ENCODE assay signal across 8 mouse cellular contexts in genomic region chr16:17796519-17796918, GRCm38 (mm10). TPM values are rescaled to one million over a fixed set of nuclear protein-coding genes. Genes with fewer than 3 reads are reported as not detected.
DNase-seq lines count a peak whose midpoint lies in the region; ATAC-seq lines count a peak whose summit lies in the region.
"Had no signal": no experiment of that assay in that cellular context is flagged by ENCODE, and none has a peak within 500 bp of the region (broad histone marks: within the 10 kb centered on the region; RNA-seq: fewer than 3 reads in every experiment).

No protein-coding gene starts in this region.

- H3K27ac ChIP-seq in lung, embryonic 16.5 days (ENCODE audit: low read length), result peak overlapping the region; percentile 97
- H3K27ac ChIP-seq in forebrain, embryonic 16.5 days (ENCODE audit: low read length), result no peak overlapping the region
- no peak overlapping the region for H3K27ac ChIP-seq in liver, embryonic 13.5 days
- H3K27ac ChIP-seq in stomach, embryonic 16.5 days (ENCODE audit: low read length), result peak overlapping the region; percentile 96

- H3K9me3 ChIP-seq in lung, embryonic 16.5 days (ENCODE audit: control insufficient read depth, low read length), result no peaks in the 10 kb centered on the region
- no peaks in the 10 kb centered on the region for H3K9me3 ChIP-seq in forebrain, embryonic 16.5 days (ENCODE audit: control insufficient read depth, low read length)
- H3K9me3 ChIP-seq in liver, embryonic 13.5 days (replicated peaks), result no peaks in the 10 kb centered on the region
- H3K9me3 ChIP-seq in stomach, embryonic 16.5 days (replicated peaks; ENCODE audit: control insufficient read depth, low read length), result no peaks in the 10 kb centered on the region

- intact Hi-C loops in left cerebral cortex, postnatal 25 days (cut with DNase I), result no loop called here

- H3K9ac ChIP-seq in lung, embryonic 16.5 days (ENCODE audit: low read length), result peak overlapping the region; percentile 94
- no peak overlapping the region for H3K9ac ChIP-seq in forebrain, embryonic 16.5 days (replicated peaks; ENCODE audit: low read depth, low read length)
- no peak overlapping the region for H3K9ac ChIP-seq in liver, embryonic 13.5 days
- peak overlapping the region; percentile 88 for H3K9ac ChIP-seq in stomach, embryonic 16.5 days (ENCODE audit: low read length)

- DNase-seq in lung, postnatal 14 days, result no peak
- no peak for DNase-seq in liver, embryonic 13.5 days
- DNase-seq in left cerebral cortex, postnatal 25 days (ENCODE audit: low spot score in 2 of 2), result no peak
- no peak for DNase-seq in layer of hippocampus, adult 11-12 months (ENCODE audit: low spot score)
- DNase-seq: thymus, adult 18-20 months had no signal

- H3K4me1 ChIP-seq in lung, embryonic 16.5 days (replicated peaks; ENCODE audit: control insufficient read depth, insufficient read depth, low read length), result peaks cover 44% of the 10 kb centered on the region
- H3K4me1 ChIP-seq in forebrain, embryonic 16.5 days (replicated peaks; ENCODE audit: control insufficient read depth, insufficient read depth, low read length), result peaks cover 19% of the 10 kb centered on the region
- H3K4me1 ChIP-seq in liver, embryonic 13.5 days (replicated peaks), result peaks cover 27% of the 10 kb centered on the region
- H3K4me1 ChIP-seq in stomach, embryonic 16.5 days (ENCODE audit: control insufficient read depth, insufficient read depth, low read length), result peaks cover 20% of the 10 kb centered on the region

- H3K36me3 ChIP-seq in lung, embryonic 16.5 days (ENCODE audit: control insufficient read depth, insufficient read depth, low read length), result peaks cover 2% of the 10 kb centered on the region
- H3K36me3 ChIP-seq in forebrain, embryonic 16.5 days (ENCODE audit: control insufficient read depth, insufficient read depth), result peaks cover 9% of the 10 kb centered on the region; the same call in 1 of the 2 replicates
- H3K36me3 ChIP-seq in liver, embryonic 13.5 days, result peaks cover 14% of the 10 kb centered on the region
- no peaks in the 10 kb centered on the region for H3K36me3 ChIP-seq in stomach, embryonic 16.5 days (ENCODE audit: control insufficient read depth, insufficient read depth, low read length)

- peak overlapping the region; percentile 85 for H3K4me2 ChIP-seq in lung, embryonic 16.5 days (ENCODE audit: low read depth, low read length)
- H3K4me2 ChIP-seq in forebrain, embryonic 16.5 days (ENCODE audit: low read length), result peak overlapping the region; percentile 82
- peak overlapping the region; percentile 63 for H3K4me2 ChIP-seq in liver, embryonic 13.5 days
- H3K4me2 ChIP-seq in stomach, embryonic 16.5 days (ENCODE audit: low read depth, low read length), result peak overlapping the region; percentile 71

- peaks cover 14% of the 10 kb centered on the region for H3K27me3 ChIP-seq in lung, embryonic 16.5 days (ENCODE audit: control insufficient read depth, insufficient read depth, low read depth, low read length)
- H3K27me3 ChIP-seq in forebrain, embryonic 16.5 days (replicated peaks; ENCODE audit: control insufficient read depth, insufficient read depth, low read length), result peaks cover 48% of the 10 kb centered on the region
- H3K27me3 ChIP-seq in liver, embryonic 13.5 days, result peaks cover 77% of the 10 kb centered on the region
- peaks cover 14% of the 10 kb centered on the region; the same call in 1 of the 2 replicates for H3K27me3 ChIP-seq in stomach, embryonic 16.5 days (ENCODE audit: control insufficient read depth, insufficient read depth, low read length)

- peak overlapping the region; percentile 76 for H3K4me3 ChIP-seq in lung, embryonic 16.5 days (ENCODE audit: low read length)
- H3K4me3 ChIP-seq in forebrain, embryonic 16.5 days (replicated peaks; ENCODE audit: low read length), result peak overlapping the region; percentile 48
- H3K4me3 ChIP-seq in liver, embryonic 13.5 days (replicated peaks), result peak overlapping the region; percentile 52
- H3K4me3 ChIP-seq in stomach, embryonic 16.5 days (replicated peaks; ENCODE audit: low read length), result peak overlapping the region; percentile 73

- ATAC-seq in lung, embryonic 16.5 days (ENCODE audit: low read depth), result no peak
- ATAC-seq in forebrain, embryonic 16.5 days, result no peak
- no peak for ATAC-seq in liver, embryonic 13.5 days (ENCODE audit: low read depth)
- no peak for ATAC-seq in stomach, embryonic 16.5 days (ENCODE audit: insufficient read depth, low FRiP score)

RNA-seq across cellular contexts. Expression of gene Scarf2, which starts 0.6 kb away (rescaled TPM):
- polyA plus RNA-seq in lung, embryonic 16.5 days (2015; fragmentation: Nextera tagmentation; extraction: Ambion mirVana), result 12.4 and 13.9 TPM in 2 replicates
- polyA plus RNA-seq in forebrain, embryonic 16.5 days (2015; fragmentation: Nextera tagmentation; extraction: Ambion mirVana), result 0.99 and 1.4 TPM in 2 replicates
- polyA plus RNA-seq in liver, embryonic 13.5 days (2015; fragmentation: Nextera tagmentation; extraction: Ambion mirVana), result 1.0 TPM in 2 replicates
- 4.8 and 7.3 TPM in 2 replicates for polyA plus RNA-seq in stomach, embryonic 16.5 days (2015; fragmentation: Nextera tagmentation; extraction: Ambion mirVana)
- 1 to 10 TPM; 2.9 to 3.2 TPM for total RNA-seq in left cerebral cortex, postnatal 25 days (2021)

RNA-seq across cellular contexts. Expression of gene B830017H08Rik, which starts 36.4 kb away (rescaled TPM):
- polyA plus RNA-seq in lung, embryonic 16.5 days (2015; fragmentation: Nextera tagmentation; extraction: Ambion mirVana), result not detected in 2 replicates
- polyA plus RNA-seq in forebrain, embryonic 16.5 days (2015; fragmentation: Nextera tagmentation; extraction: Ambion mirVana), result 0.86 and 1.5 TPM in 2 replicates
- not detected in 2 replicates for polyA plus RNA-seq in liver, embryonic 13.5 days (2015; fragmentation: Nextera tagmentation; extraction: Ambion mirVana)
- polyA plus RNA-seq in stomach, embryonic 16.5 days (2015; fragmentation: Nextera tagmentation; extraction: Ambion mirVana), result not detected in 2 replicates
- 1 to 10 TPM; 4.7 to 5.4 TPM for total RNA-seq in left cerebral cortex, postnatal 25 days (2021)

RNA-seq across cellular contexts. Expression of gene Klhl22, which starts 37.1 kb away (rescaled TPM):
- 59.0 and 62.8 TPM in 2 replicates for polyA plus RNA-seq in lung, embryonic 16.5 days (2015; fragmentation: Nextera tagmentation; extraction: Ambion mirVana)
- 76.1 and 89.5 TPM in 2 replicates for polyA plus RNA-seq in forebrain, embryonic 16.5 days (2015; fragmentation: Nextera tagmentation; extraction: Ambion mirVana)
- polyA plus RNA-seq in liver, embryonic 13.5 days (2015; fragmentation: Nextera tagmentation; extraction: Ambion mirVana), result 14.3 TPM in 2 replicates
- 56.7 and 57.7 TPM in 2 replicates for polyA plus RNA-seq in stomach, embryonic 16.5 days (2015; fragmentation: Nextera tagmentation; extraction: Ambion mirVana)
- total RNA-seq in left cerebral cortex, postnatal 25 days (2021), result 100 to 1,000 TPM in 1 of 2 experiments, 10 to 100 TPM in 1; 87.8 to 101 TPM

RNA-seq across cellular contexts. Expression of gene Car15, which starts 41.6 kb away (rescaled TPM):
- polyA plus RNA-seq in lung, embryonic 16.5 days (2015; fragmentation: Nextera tagmentation; extraction: Ambion mirVana), result 4.1 and 4.5 TPM in 2 replicates
- 4.7 and 5.5 TPM in 2 replicates for polyA plus RNA-seq in forebrain, embryonic 16.5 days (2015; fragmentation: Nextera tagmentation; extraction: Ambion mirVana)
- polyA plus RNA-seq in liver, embryonic 13.5 days (2015; fragmentation: Nextera tagmentation; extraction: Ambion mirVana), result 0.54 and 0.59 TPM in 2 replicates
- polyA plus RNA-seq in stomach, embryonic 16.5 days (2015; fragmentation: Nextera tagmentation; extraction: Ambion mirVana), result 2.4 and 3.7 TPM in 2 replicates
- total RNA-seq in left cerebral cortex, postnatal 25 days (2021), result 10 to 100 TPM; 12.3 to 13.8 TPM

Comparison
In these comparisons a context has a peak if more than half of its experiments do, and no peak if none do; other contexts are left out.
1. H3K27ac ChIP-seq: peak in lung, embryonic 16.5 days (single experiment) and stomach, embryonic 16.5 days (single experiment); none in forebrain, embryonic 16.5 days (single experiment) and liver, embryonic 13.5 days (single experiment).
2. H3K9ac ChIP-seq: peak in lung, embryonic 16.5 days (single experiment) and stomach, embryonic 16.5 days (single experiment); none in forebrain, embryonic 16.5 days (single experiment) and liver, embryonic 13.5 days (single experiment).
3. Peak in every context shown above with its lines, with median percentiles within 50 percentile points of each other: H3K4me2 ChIP-seq and H3K4me3 ChIP-seq.